Mouse (Mus musculus): ENCODE measurements around the gene Gm10142. TPM values are rescaled to one million over a fixed set of nuclear protein-coding genes. Genes with fewer than 3 reads are reported as not detected.
"Not testable (repeated sequence)": the region's sequence is repeated elsewhere in the genome, so short reads cannot be mapped to it uniquely, and the experiment has no call there.

Gene Gm10142
- polyA plus RNA-seq, 1 experiment from 2014 or later, result not detected

DNA sequence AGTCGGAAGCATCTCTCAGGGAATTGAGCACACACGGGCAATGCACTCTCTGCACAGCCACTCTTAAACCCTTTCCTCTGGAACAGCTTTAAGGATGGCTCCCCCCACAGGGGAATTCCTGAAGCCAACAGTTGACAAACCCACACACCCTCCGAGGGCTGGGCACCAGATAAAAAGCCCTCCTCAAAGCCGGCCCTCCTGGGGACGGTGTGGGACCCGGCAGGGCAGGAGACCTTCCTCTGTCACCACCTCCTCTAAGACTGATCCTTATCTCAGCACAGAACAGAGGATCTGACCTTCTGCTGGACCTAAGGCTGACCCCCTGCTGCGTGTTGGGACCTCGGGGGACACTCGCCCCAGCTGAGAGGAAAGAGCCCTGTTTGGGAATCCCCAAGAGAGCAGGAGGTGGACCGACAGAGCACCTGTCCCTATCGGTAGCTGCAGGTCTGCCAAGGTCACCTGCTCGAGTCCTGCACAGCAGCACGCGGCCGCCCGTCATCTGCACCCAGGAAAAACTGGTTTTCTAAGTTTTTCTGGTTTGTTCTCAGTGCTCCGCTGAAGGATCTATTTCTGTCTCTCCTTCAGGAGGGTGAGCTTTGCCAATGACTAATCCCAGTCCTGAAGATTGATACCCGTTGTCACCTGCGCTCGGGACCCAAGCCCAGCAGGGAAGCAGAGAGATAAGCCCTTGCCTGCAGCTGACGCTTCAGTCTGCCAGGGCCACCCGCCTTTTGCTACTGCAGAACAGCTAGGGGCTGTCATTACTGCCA, 29.5 kb upstream of the Gm10142 start, which contains the start of gene Tspear:
TSS of gene Tspear (plus strand) at position 675 of the 770 bp plus-strand sequence.
- H3K4me3 ChIP-seq (replicated peaks; ENCODE audit: low read length), result no peak within 1 kb of the TSS
- no peak within 1 kb of the TSS for H3K9ac ChIP-seq (replicated peaks; ENCODE audit: low read depth, low read length)
- no peak within 1 kb of the TSS for H3K27ac ChIP-seq (ENCODE audit: low read length)
- WGBS, result 9% methylated on average over 22 of the region's 22 CpGs
- H3K9me3 ChIP-seq (ENCODE audit: control insufficient read depth, low read length), result no peaks in the 10 kb centered on the region
- ATAC-seq, result no peak
- H3K4me2 ChIP-seq (ENCODE audit: low read length), result no peak within 1 kb of the TSS
- H3K27me3 ChIP-seq (replicated peaks; ENCODE audit: control insufficient read depth, insufficient read depth, low read length), result peaks cover 19% of the 10 kb centered on the region
- no peaks in the 10 kb centered on the region for H3K36me3 ChIP-seq (ENCODE audit: control insufficient read depth, insufficient read depth)
- H3K4me1 ChIP-seq (replicated peaks; ENCODE audit: control insufficient read depth, insufficient read depth, low read length), result no peaks in the 10 kb centered on the region

- Histone ChIP-seq H3K36me3 (ENCODE audit: control insufficient read depth, insufficient read depth) (no peaks in the 10 kb centered on the region), H3K4me3 (replicated peaks; ENCODE audit: low read length) (no peak overlapping the region), H3K4me2 (ENCODE audit: low read length) (no peak overlapping the region), H3K9me3 (ENCODE audit: control insufficient read depth, low read length) (no peaks in the 10 kb centered on the region), H3K27me3 (replicated peaks; ENCODE audit: control insufficient read depth, insufficient read depth, low read length) (peaks cover 19% of the 10 kb centered on the region), H3K9ac (replicated peaks; ENCODE audit: low read depth, low read length) (no peak overlapping the region), H3K27ac (ENCODE audit: low read length) (no peak overlapping the region), H3K4me1 (replicated peaks; ENCODE audit: control insufficient read depth, insufficient read depth, low read length) (no peaks in the 10 kb centered on the region)
- ATAC-seq, result no peak
- 26% methylated on average over 10 of the region's 10 CpGs for WGBS
Measured at GRCm38 (mm10) chr10:77687021-77687420, 28.6 kb upstream of the Gm10142 start.

- H3K27ac ChIP-seq (ENCODE audit: low read length); H3K4me3 ChIP-seq (replicated peaks; ENCODE audit: low read length); H3K9ac ChIP-seq (replicated peaks; ENCODE audit: low read depth, low read length); H3K36me3 ChIP-seq (ENCODE audit: control insufficient read depth, insufficient read depth); H3K9me3 ChIP-seq (ENCODE audit: control insufficient read depth, low read length); ATAC-seq; H3K4me2 ChIP-seq (ENCODE audit: low read length); H3K4me1 ChIP-seq (replicated peaks; ENCODE audit: control insufficient read depth, insufficient read depth, low read length): not testable (repeated sequence)
- peaks cover 19% of the 10 kb centered on the region for H3K27me3 ChIP-seq (replicated peaks; ENCODE audit: control insufficient read depth, insufficient read depth, low read length)
- WGBS, result 59% methylated on average over 3 of the region's 3 CpGs
Measured at GRCm38 (mm10) chr10:77690356-77690807, 25.2 kb upstream of the Gm10142 start, which contains the start of gene Gm19402. Gene Gm19402 (minus strand): TSS chr10:77690757.

DNA sequence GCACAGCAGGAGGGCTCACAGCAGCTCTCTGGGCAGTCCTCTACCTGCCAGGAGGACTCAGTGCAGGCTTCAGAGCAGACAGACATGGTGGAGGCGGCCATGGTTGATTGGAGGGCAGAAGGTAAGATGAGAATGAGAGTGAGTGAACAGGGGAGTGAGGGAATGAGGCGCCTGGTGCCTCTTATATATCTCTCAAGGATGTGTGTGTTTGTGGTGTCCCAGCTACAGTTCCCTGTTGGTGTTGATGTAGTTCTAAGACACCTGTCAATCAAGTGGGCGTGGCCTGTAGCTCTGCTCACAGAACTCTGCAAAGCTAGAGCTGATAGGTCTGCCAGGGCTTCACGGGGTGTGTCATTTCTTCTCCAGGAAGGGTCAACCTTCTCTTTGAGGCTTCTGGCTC, 18.5 kb upstream of the Gm10142 start, which contains the start of gene Gm9508:
TSS of gene Gm9508 (minus strand) at position 101 of the 400 bp plus-strand sequence.
- Histone ChIP-seq H3K4me2 (ENCODE audit: low read length) (no peak within 1 kb of the TSS), H3K4me3 (replicated peaks; ENCODE audit: low read length) (no peak within 1 kb of the TSS), H3K27ac (ENCODE audit: low read length) (no peak within 1 kb of the TSS), H3K36me3 (ENCODE audit: control insufficient read depth, insufficient read depth) (no peaks in the 10 kb centered on the region), H3K4me1 (replicated peaks; ENCODE audit: control insufficient read depth, insufficient read depth, low read length) (no peaks in the 10 kb centered on the region), H3K27me3 (replicated peaks; ENCODE audit: control insufficient read depth, insufficient read depth, low read length) (no peaks in the 10 kb centered on the region), H3K9ac (replicated peaks; ENCODE audit: low read depth, low read length) (no peak within 1 kb of the TSS), H3K9me3 (ENCODE audit: control insufficient read depth, low read length) (no peaks in the 10 kb centered on the region)
- 36% methylated on average over 4 of the region's 4 CpGs for WGBS
- no peak for ATAC-seq

DNA sequence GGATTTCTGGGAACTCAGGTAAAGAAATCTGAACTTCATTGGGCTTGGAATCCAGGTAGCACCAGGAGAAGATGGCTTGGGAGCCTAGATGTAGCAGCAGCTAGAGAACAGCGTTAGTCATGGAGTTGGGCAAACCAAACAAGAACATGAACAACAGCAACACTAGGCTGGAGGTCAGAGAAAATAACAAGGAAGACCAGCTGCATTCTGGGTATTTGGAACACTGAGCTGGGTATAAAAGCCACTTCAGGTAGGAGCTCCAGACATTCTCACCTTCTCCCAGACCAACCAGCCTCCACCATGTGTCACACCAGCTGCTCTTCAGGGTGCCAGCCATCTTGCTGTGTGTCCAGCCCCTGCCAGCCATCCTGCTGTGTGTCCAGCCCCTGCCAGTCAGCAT, 9.3 kb upstream of the Gm10142 start, which contains the start of gene Gm10272:
TSS of gene Gm10272 (plus strand) at position 301 of the 400 bp plus-strand sequence.
- H3K4me2 ChIP-seq (ENCODE audit: low read length), result no peak within 1 kb of the TSS
- H3K9me3 ChIP-seq (ENCODE audit: control insufficient read depth, low read length), result no peaks in the 10 kb centered on the region
- H3K27ac ChIP-seq (ENCODE audit: low read length), result no peak within 1 kb of the TSS
- 94% methylated on average over 1 of the region's 1 CpGs for WGBS
- no peaks in the 10 kb centered on the region for H3K36me3 ChIP-seq (ENCODE audit: control insufficient read depth, insufficient read depth)
- H3K4me1 ChIP-seq (replicated peaks; ENCODE audit: control insufficient read depth, insufficient read depth, low read length), result no peaks in the 10 kb centered on the region
- H3K27me3 ChIP-seq (replicated peaks; ENCODE audit: control insufficient read depth, insufficient read depth, low read length), result no peaks in the 10 kb centered on the region
- no peak within 1 kb of the TSS for H3K9ac ChIP-seq (replicated peaks; ENCODE audit: low read depth, low read length)
- ATAC-seq, result no peak
- no peak within 1 kb of the TSS for H3K4me3 ChIP-seq (replicated peaks; ENCODE audit: low read length)

- no peak overlapping the region for H3K4me2 ChIP-seq (ENCODE audit: low read length)
- no peak overlapping the region for H3K9ac ChIP-seq (replicated peaks; ENCODE audit: low read depth, low read length)
- no peak overlapping the region for H3K27ac ChIP-seq (ENCODE audit: low read length)
- H3K4me1 ChIP-seq (replicated peaks; ENCODE audit: control insufficient read depth, insufficient read depth, low read length), result no peaks in the 10 kb centered on the region
- no peaks in the 10 kb centered on the region for H3K27me3 ChIP-seq (replicated peaks; ENCODE audit: control insufficient read depth, insufficient read depth, low read length)
- H3K36me3 ChIP-seq (ENCODE audit: control insufficient read depth, insufficient read depth), result no peaks in the 10 kb centered on the region
- no peaks in the 10 kb centered on the region for H3K9me3 ChIP-seq (ENCODE audit: control insufficient read depth, low read length)
- H3K4me3 ChIP-seq (replicated peaks; ENCODE audit: low read length), result no peak overlapping the region
- 79% methylated on average over 3 of the region's 3 CpGs for WGBS
- ATAC-seq, result no peak
Measured at GRCm38 (mm10) chr10:77709831-77710230, 5.8 kb upstream of the Gm10142 start.

DNA sequence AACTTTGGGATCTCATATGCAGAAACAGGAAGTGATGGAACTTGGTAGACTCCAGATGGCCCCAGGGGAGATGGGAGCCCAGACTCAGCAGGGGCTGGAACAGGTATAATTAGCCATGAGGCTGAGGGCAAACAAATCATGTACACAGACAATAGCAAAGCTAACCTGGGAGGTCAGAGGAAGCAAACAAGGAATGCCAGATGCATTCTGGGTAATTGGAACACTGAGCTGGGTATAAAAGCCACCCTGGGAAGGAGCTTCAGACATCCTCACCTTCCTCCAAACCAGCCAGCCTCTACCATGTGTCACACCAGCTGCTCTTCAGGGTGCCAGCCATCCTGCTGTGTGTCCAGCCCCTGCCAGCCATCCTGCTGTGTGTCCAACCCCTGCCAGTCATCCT, 4.5 kb upstream of the Gm10142 start, which contains the start of gene Gm10024:
TSS of gene Gm10024 (plus strand) at position 301 of the 400 bp plus-strand sequence.
- not testable (repeated sequence) for H3K27me3 ChIP-seq (replicated peaks; ENCODE audit: control insufficient read depth, insufficient read depth, low read length); H3K4me1 ChIP-seq (replicated peaks; ENCODE audit: control insufficient read depth, insufficient read depth, low read length); H3K4me2 ChIP-seq (ENCODE audit: low read length); H3K9me3 ChIP-seq (ENCODE audit: control insufficient read depth, low read length); ATAC-seq; H3K27ac ChIP-seq (ENCODE audit: low read length); H3K4me3 ChIP-seq (replicated peaks; ENCODE audit: low read length); H3K36me3 ChIP-seq (ENCODE audit: control insufficient read depth, insufficient read depth); H3K9ac ChIP-seq (replicated peaks; ENCODE audit: low read depth, low read length)

DNA sequence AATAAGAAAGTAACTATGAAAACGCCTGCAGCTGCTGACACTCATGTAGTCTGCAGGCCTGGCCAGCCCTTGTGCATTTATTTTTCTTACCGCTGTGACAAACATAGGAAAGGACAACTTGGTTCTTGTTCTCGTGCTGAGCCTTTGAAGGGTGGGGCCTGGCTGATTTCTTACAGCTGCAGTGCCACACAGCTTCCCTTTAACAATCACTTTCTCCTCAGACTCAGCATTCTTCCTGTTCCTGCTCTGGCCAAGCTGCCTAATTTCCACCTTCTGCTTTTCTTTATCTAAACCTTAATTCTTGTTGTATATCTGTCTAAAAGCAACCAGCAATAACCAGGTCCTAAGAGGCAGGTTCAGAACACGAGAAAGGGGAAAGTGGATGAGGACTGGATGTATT, 1.9 kb upstream of the Gm10142 start:
- 74% methylated on average over 4 of the region's 4 CpGs for WGBS
- H3K4me2 ChIP-seq (ENCODE audit: low read length), result no peak overlapping the region
- H3K9me3 ChIP-seq (ENCODE audit: control insufficient read depth, low read length), result no peaks in the 10 kb centered on the region
- no peak overlapping the region for H3K9ac ChIP-seq (replicated peaks; ENCODE audit: low read depth, low read length)
- no peaks in the 10 kb centered on the region for H3K4me1 ChIP-seq (replicated peaks; ENCODE audit: control insufficient read depth, insufficient read depth, low read length)
- no peak overlapping the region for H3K27ac ChIP-seq (ENCODE audit: low read length)
- no peaks in the 10 kb centered on the region for H3K36me3 ChIP-seq (ENCODE audit: control insufficient read depth, insufficient read depth)
- no peak overlapping the region for H3K4me3 ChIP-seq (replicated peaks; ENCODE audit: low read length)
- ATAC-seq, result no peak
- H3K27me3 ChIP-seq (replicated peaks; ENCODE audit: control insufficient read depth, insufficient read depth, low read length), result no peaks in the 10 kb centered on the region

- 86% methylated on average over 1 of the region's 1 CpGs for WGBS
- not testable (repeated sequence) for H3K9me3 ChIP-seq (ENCODE audit: control insufficient read depth, low read length); H3K36me3 ChIP-seq (ENCODE audit: control insufficient read depth, insufficient read depth); ATAC-seq; H3K27me3 ChIP-seq (replicated peaks; ENCODE audit: control insufficient read depth, insufficient read depth, low read length); H3K4me2 ChIP-seq (ENCODE audit: low read length); H3K9ac ChIP-seq (replicated peaks; ENCODE audit: low read depth, low read length); H3K4me1 ChIP-seq (replicated peaks; ENCODE audit: control insufficient read depth, insufficient read depth, low read length); H3K4me3 ChIP-seq (replicated peaks; ENCODE audit: low read length); H3K27ac ChIP-seq (ENCODE audit: low read length)
Measured at GRCm38 (mm10) chr10:77720299-77720698, 4.7 kb downstream of the Gm10142 start, which contains the start of gene Krtap12-1. Gene Krtap12-1 (plus strand): TSS chr10:77720599.
